Mouse (Mus musculus) Patski (cell line): ENCODE measurements around the gene Odf3. TPM values are rescaled to one million over a fixed set of nuclear protein-coding genes. Genes with fewer than 3 reads are reported as not detected.

Experiments used
- ATAC-seq: fragments of 100-300 bp; one replicate; pipeline ENCODE4 v1.8.0; 2021
- CTCF ChIA-PET: fragments of 350-600 bp; sonication (Branson Sonifier 250); formaldehyde crosslinking; loops from one replicate; lab custom pipeline; 2022; ENCODE audit warnings: inconsistent platforms; lab: Charles Lee
- POLR2A ChIA-PET: fragments of 350-600 bp; sonication (Branson Sonifier 250); formaldehyde crosslinking; loops from one replicate; lab custom pipeline; 2022; ENCODE audit warnings: antibody characterized with exemption, inconsistent platforms; lab: Charles Lee
- DNase-seq: peaks from one replicate; pipeline ENCODE4 v3.0.0-alpha.2; 2011; ENCODE audit warnings: low read depth, low spot score
- H3K27me3 ChIP-seq: fragments of 371-371 bp; one replicate; pipeline ENCODE4 v1.5.1; 2021
- CTCF ChIP-seq: fragments of 100-300 bp; IDR thresholded peaks from one replicate; pipeline ENCODE4 v1.5.1; 2021
- in situ Hi-C: fragments of 300-500 bp; cut with MboI; formaldehyde crosslinking; loops from 3 replicates; pipeline ENCODE4 v1.11.1; 2018; ENCODE audit warnings: low pct_unique_long_range_greater_than_20kb, mixed read lengths
- polyA plus RNA-seq: library from polyadenylated mRNA; unstranded; gene quantifications from one replicate; pipeline ENCODE4 v1.2.3, GENCODE M21; 2021

The Odf3 gene
- polyA plus RNA-seq, 1 experiment from 2014 or later: 0.31 TPM

DNA sequence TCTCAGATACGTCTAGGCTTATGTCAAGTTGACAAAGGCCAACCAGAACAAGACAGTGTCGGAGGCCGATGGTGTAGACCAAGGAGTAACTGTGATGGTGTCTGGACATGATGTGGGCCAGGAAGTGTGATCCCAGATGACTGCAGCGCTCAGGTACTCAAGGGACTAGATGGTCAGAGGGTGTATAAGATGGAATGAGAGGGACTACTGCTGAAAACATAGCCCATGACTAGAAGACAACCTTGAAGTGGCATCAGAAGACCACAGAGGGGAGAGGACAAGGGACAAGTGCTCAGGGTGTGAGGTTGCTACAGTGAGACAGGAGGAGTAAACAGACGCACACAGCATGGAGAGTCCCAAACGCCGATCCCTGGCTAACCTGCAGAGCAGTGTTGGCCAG is 3.8 kb upstream of the Odf3 start:
- CTCF ChIA-PET: interaction anchor here (1.3 to 2.0 kb wide), 4 partner anchors 10 to 69 kb away, joined by 4 to 9 read pairs (median 6); no protein-coding TSS in a partner anchor
- DNase-seq: no peak
- no peaks in the 10 kb centered on the region for H3K27me3 ChIP-seq
- ATAC-seq: no peak
- TF ChIP-seq CTCF: no peak
- POLR2A ChIA-PET: no interaction called here
- in situ Hi-C loops: loop anchor here (5.0 to 10.0 kb wide), 3 partner anchors 58 to 331 kb away; partner anchors contain the start of genes Cox8b and Rnh1

DNA sequence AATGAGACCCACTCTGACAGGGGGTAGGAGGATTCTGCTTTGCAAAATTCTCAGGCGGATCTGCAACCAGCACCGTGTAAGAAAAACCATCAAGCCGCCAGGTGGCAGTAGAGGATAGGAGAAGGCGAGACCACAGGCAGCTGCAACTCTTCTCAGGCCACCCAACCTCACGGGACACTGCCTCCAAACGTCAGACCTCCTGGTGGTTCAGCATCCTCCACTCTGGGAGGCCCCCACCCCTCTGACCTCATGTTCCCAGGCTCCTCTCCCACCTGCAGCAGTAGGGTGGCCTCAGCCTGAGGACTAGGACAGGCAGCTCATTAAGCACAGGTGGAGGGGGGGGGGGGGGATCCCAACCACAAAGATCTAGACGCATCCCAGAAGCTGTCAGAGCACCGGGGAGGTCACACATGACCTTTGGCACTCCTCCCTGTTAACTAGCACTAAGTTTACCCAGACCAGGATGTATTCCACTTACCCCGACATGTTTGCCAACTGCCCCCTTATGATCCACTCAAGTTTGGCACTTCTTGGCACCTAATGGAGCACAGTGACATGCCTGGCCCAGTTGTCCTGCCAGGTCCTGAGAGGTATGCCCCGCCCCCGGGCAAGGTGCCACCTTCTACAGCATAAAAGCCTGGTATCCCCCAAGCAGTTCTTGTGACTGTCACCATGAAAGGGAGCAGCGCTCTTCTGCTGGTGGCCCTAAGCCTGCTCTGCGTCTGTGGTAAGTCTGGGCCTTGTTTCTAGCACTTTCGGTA is 2.5 kb upstream of the Odf3 start, which contains the start of gene Scgb1c1:
Scgb1c1 (plus strand) TSS at position 643 of the 761 bp plus-strand sequence.
- in situ Hi-C loops: loop anchor here (5.0 to 10.0 kb wide), 3 partner anchors 57 to 330 kb away; partner anchors contain the start of genes Cox8b and Rnh1
- H3K27me3 ChIP-seq: no peaks in the 10 kb centered on the region
- ChIA-PET CTCF (interaction anchor here (0.8 to 2.0 kb wide), 6 partner anchors 9 to 114 kb away, joined by 3 to 9 read pairs (median 6); no protein-coding TSS in a partner anchor), POLR2A (no interaction called here)
- no peak for TF ChIP-seq CTCF
- DNase-seq (no peak), ATAC-seq (peak; percentile 73)

DNA sequence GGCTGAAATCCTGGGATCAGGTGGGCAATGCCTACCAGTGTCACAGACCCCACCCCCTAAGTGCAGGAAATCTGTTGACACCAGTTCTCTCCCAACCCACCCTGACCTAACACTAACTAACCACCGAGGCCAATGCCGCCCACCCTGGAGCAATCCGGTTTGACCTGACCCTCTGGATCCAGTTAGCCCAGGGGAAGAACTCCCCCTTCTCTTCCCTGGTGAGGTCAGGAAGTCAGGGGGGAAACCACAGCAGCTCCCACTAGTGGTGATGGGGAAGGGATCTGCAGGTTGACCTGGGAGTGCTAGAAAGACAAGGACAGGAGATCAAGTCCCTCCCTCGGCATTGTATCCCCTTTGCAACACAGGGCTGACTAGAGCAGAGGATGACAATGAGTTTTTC is 1.9 kb upstream of the Odf3 start:
- ChIA-PET POLR2A (no interaction called here), CTCF (interaction anchor here (1.7 to 2.0 kb wide), 3 partner anchors 8 to 114 kb away, joined by 6 to 7 read pairs (median 7); no protein-coding TSS in a partner anchor)
- DNase-seq (no peak), ATAC-seq (no peak)
- no peak for TF ChIP-seq CTCF
- H3K27me3 ChIP-seq: no peaks in the 10 kb centered on the region
- in situ Hi-C loops: loop anchor here (10.0 kb wide), 1 partner anchor 329 kb away; the partner anchor contains the start of gene Rnh1

DNA sequence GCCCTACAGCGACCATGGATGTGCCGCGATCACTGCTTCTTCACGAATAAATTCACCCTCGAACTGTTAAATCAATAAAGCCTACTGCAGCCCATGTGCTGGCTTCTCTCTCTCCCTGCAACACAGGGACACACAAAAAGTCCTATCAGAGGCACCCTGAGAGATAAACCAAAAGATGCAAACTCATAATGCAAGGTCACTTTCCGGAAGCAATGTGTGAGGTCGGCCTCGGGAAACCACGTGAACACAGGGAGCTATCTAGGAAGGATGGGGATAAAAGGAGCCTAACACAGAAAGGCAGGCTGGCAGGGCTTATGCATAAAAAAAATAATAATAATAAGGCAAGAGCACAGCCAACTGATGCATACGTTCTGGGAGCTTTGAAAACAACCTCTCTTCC is 929 bp upstream of the Odf3 start:
- no peaks in the 10 kb centered on the region for H3K27me3 ChIP-seq
- in situ Hi-C loops: loop anchor here (10.0 kb wide), 1 partner anchor 328 kb away; the partner anchor contains the start of gene Rnh1
- no peak for TF ChIP-seq CTCF
- no peak for ATAC-seq
- CTCF ChIA-PET: interaction anchor here (1.9 kb wide), 1 partner anchor 162 kb away, joined by 5 read pairs; no protein-coding TSS in a partner anchor
- POLR2A ChIA-PET: no interaction called here
- DNase-seq: no peak

DNA sequence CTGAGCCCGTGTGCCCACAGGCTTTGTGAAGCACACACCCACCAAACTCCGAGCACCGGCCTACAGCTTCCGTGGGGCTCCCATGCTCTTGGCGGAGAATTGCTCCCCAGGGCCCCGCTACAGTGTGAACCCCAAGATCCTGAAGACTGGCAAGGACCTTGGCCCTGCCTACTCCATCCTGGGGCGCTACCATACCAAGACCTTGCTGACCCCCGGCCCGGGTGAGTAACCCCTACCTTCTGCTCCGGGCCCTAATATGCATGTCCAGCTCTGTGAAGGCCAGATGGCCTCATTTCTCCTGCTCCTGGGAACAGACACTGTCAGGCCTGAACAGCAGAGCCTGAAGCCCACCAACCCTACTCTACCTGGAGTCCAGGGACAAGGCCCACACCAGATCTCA is 986 bp downstream of the Odf3 start:
- no peaks in the 10 kb centered on the region for H3K27me3 ChIP-seq
- DNase-seq (no peak), ATAC-seq (no peak)
- POLR2A ChIA-PET: interaction anchor here (1.3 to 1.4 kb wide), 2 partner anchors 9 to 34 kb away, joined by 4 to 6 read pairs; partner anchors contain the start of genes Bet1l and Ric8a
- TF ChIP-seq CTCF: no peak
- CTCF ChIA-PET: interaction anchor here (1.1 to 1.9 kb wide), 4 partner anchors 55 to 160 kb away, joined by 3 to 6 read pairs (median 4); no protein-coding TSS in a partner anchor
- in situ Hi-C loops: loop anchor here (10.0 kb wide), 1 partner anchor 326 kb away; the partner anchor contains the start of gene Rnh1

DNA sequence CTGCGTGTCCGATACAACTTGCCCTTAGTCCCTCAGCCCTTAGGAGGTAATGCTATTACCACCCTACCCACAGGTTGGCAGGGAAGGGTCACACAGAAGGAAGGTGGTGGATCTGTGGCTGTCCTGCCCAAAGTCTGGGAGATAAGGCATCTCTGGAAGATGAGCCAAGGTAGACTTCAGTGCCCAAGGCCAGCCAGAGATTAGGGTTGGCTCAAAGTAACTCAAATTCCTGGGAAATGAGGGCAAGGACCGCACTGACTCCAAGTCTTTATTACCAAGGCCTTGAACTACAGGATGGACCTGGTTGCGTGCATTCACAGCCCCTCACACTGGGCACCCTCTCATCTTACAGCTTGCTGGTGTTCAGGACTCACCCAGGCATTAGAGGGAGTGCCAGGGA is 4.3 kb downstream of the Odf3 start:
- DNase-seq: no peak
- POLR2A ChIA-PET: interaction anchor here (0.7 to 0.8 kb wide), 2 partner anchors 41 to 701 kb away, joined by 3 to 6 read pairs; no protein-coding TSS in a partner anchor

DNA sequence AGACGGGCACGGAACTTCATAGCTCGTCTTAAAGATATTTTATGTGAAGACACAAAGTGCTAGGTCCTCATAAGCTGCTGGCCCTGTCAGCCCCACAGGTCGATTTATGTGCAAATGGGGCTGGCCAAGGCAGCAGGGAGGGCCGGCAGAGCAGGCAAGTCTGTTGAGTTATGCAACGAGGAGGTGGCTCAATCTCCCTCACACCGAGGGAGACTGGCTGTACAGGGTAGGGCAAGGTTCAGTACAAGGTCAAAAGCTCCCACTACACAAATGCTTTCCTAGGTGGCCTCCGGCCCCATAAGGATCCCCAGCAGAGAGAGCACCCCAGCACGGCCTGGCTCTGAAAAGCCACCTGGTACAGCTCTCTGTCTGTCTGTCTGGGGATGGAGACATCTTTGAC is 5.8 kb downstream of the Odf3 start:
- DNase-seq: no peak
- ATAC-seq: no peak
- POLR2A ChIA-PET: no interaction called here
- no peak for TF ChIP-seq CTCF
- in situ Hi-C loops: no loop called here
- CTCF ChIA-PET: interaction anchor here (2.5 kb wide), 1 partner anchor 8 kb away, joined by 6 read pairs; the partner anchor contains the start of gene Scgb1c1
- H3K27me3 ChIP-seq: no peaks in the 10 kb centered on the region

More for the DNA sequence above, 4.3 kb downstream of the Odf3 start:
- no peak for ATAC-seq
- in situ Hi-C loops: no loop called here
- no peak for TF ChIP-seq CTCF
- H3K27me3 ChIP-seq: no peaks in the 10 kb centered on the region
- CTCF ChIA-PET: interaction anchor here (1.4 kb wide), 1 partner anchor 11 kb away, joined by 4 read pairs; no protein-coding TSS in a partner anchor

DNA sequence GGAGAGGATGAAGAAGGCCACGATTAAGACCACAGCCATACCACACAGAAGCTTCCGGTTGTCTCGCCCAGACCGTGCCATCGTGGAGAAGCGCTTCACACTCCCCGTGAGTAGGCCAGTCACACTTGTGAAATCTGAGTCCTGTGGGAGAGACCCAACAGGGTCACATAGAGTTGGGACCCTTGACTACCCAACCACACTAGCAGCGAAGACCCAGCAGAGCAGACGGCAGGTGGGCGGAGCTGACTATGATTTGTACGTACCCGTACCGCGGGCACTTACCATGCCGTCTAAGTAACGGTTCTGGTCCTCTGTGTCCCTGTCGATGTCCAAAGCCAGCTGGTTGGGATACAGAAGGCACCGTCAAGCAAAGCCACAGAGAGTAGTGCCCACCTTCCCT is 6.9 kb downstream of the Odf3 start:
- ATAC-seq: no peak
- CTCF ChIA-PET: interaction anchor here (2.5 kb wide), 1 partner anchor 10 kb away, joined by 6 read pairs; the partner anchor contains the start of gene Scgb1c1
- POLR2A ChIA-PET: no interaction called here

DNA sequence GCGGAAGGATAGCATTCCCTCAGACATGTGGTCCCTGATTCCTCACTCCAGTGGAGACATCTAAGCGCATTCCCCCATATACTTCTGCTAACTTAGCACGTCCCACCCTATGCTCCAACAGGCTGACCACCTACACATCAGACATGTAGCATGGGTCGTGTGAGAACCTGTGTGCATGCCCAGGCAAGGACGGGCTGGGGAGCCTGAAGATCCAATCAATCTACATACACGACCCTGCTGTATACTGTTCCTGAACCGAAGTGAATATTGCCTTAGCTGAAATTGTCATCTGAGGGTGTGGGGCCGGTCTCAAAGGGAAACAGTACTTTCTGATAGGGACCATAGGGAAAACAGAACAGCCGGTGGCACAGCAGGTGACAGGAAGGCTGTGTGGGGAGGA is 7.6 kb downstream of the Odf3 start:
- TF ChIP-seq CTCF: no peak
- DNase-seq (no peak), ATAC-seq (no peak)
- CTCF ChIA-PET: no interaction called here
- POLR2A ChIA-PET: no interaction called here
- in situ Hi-C loops: no loop called here
- no peaks in the 10 kb centered on the region for H3K27me3 ChIP-seq

More for the DNA sequence above, 6.9 kb downstream of the Odf3 start:
- no peak for DNase-seq
- in situ Hi-C loops: no loop called here
- no peaks in the 10 kb centered on the region for H3K27me3 ChIP-seq
- no peak for TF ChIP-seq CTCF
